Comparison of ENCODE assay signal across 8 mouse cellular contexts in the genomic region with DNA sequence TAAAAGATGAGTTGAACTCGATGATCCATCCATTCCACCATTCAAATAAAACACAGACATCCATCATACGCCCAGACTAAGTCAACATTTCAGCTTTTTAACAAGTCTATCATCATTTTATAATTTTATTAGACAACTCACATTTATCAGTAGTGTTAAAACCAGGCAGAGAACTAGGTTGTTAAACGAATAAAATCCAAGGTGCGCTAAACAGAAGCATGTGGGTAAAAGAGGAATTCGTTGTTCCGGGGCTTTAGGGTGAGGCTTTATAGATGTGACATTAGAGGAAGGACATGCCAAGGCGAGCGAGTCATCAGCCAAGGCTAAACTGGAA. TPM values are rescaled to one million over a fixed set of nuclear protein-coding genes. Genes with fewer than 3 reads are reported as not detected.
DNase-seq lines count a peak whose midpoint lies in the region; ATAC-seq and TF ChIP-seq lines count a peak whose summit lies in the region.

No protein-coding gene starts in this region.

- TF ChIP-seq CTCF in heart, adult 2 months (IDR thresholded peaks at IDR 0.05), result no peak
- TF ChIP-seq CTCF in E14TG2a.4 (conservative IDR thresholded peaks at IDR 0.05; ENCODE audit: low read length), result no peak

- H3K9ac ChIP-seq in heart, adult 2 months (ENCODE audit: low read depth, low read length), result peak overlapping the region; percentile 46; the same call in 1 of the 2 replicates

- 26% methylated on average over 8 of the region's 8 CpGs for WGBS in heart, adult 2 months

- H3K36me3 ChIP-seq in heart, adult 2 months (ENCODE audit: control insufficient read depth, insufficient read depth, low read length), result no peaks in the 10 kb centered on the region
- H3K36me3 ChIP-seq in E14TG2a.4 (ENCODE audit: insufficient read depth, low read length), result no peaks in the 10 kb centered on the region

- H3K4me3 ChIP-seq in heart, adult 2 months, result peak overlapping the region; percentile 60
- peak overlapping the region; percentile 83 for H3K4me3 ChIP-seq in E14TG2a.4 (replicated peaks; ENCODE audit: low read length)

- TF ChIP-seq POLR2A in heart, adult 2 months (IDR thresholded peaks at IDR 0.05; ENCODE audit: insufficient read depth, low read depth, low read length), result no peak

- intact Hi-C loops in heart, adult 2 months (cut with DNase I), result loop anchor here (1.0 to 5.0 kb wide), 3 partner anchors 50 to 169 kb away; a partner anchor contains a TSS
- intact Hi-C loops in heart, postnatal 14 days (cut with DNase I), result no loop called here

- no peaks in the 10 kb centered on the region for H3K79me2 ChIP-seq in heart, adult 2 months (replicated peaks; ENCODE audit: control insufficient read depth, insufficient read depth, low read length)

- no peaks in the 10 kb centered on the region for H3K27me3 ChIP-seq in heart, adult 2 months (ENCODE audit: control insufficient read depth, insufficient read depth, low read length)
- H3K27me3 ChIP-seq in E14TG2a.4 (ENCODE audit: insufficient read depth, low read length), result no peaks in the 10 kb centered on the region

- DNase-seq in heart, adult 2 months, result no peak
- no peak for DNase-seq in heart, postnatal 14 days
- peak; percentile 12 for DNase-seq in lung, postnatal 36 days
- DNase-seq in gastrocnemius, postnatal 10 days, result no peak
- DNase-seq in thymus, postnatal 25 days, result no peak
- no peak for DNase-seq in adrenal gland, adult 8-10 months

- peak; percentile 54 for ATAC-seq in granulocyte monocyte progenitor cell, adult 5-6 weeks (replicated peaks; ENCODE audit: poor library complexity, severe bottlenecking)

- H3K27ac ChIP-seq in heart, adult 2 months, result no peak overlapping the region

- H3K9me3 ChIP-seq in E14TG2a.4 (ENCODE audit: low read length), result no peaks in the 10 kb centered on the region

- no peaks in the 10 kb centered on the region for H3K4me1 ChIP-seq in heart, adult 2 months (ENCODE audit: control insufficient read depth, insufficient read depth, low read length)
- H3K4me1 ChIP-seq in E14TG2a.4 (replicated peaks; ENCODE audit: low read depth, low read length), result 0 out of 2 replicates have a peak, but pooled peaks cover 5% of the 10 kb centered on the region

- no peak for TF ChIP-seq EP300 in heart, adult 2 months (IDR thresholded peaks at IDR 0.05; ENCODE audit: insufficient read depth, low read depth, low read length)

RNA-seq across cellular contexts. Expression of a gene that starts 0.8 kb away (rescaled TPM):
- 10 to 100 TPM; 21.5 to 26.2 TPM for total RNA-seq in heart, adult 2 months (2021)
- 8.0 and 10.1 TPM in 2 replicates for polyA plus RNA-seq in heart, adult 2 months (2012; rRNA removed)
- total RNA-seq in heart, postnatal 14 days (2021), result 10 to 100 TPM; 17.8 to 19.8 TPM
- 48.8 and 68.5 TPM in 2 replicates for total RNA-seq in granulocyte monocyte progenitor cell, adult 5-6 weeks (2014; fragmentation: Nextera tagmentation)
- 32.0 and 38.7 TPM in 2 replicates for total RNA-seq in granulocyte monocyte progenitor cell, adult 5-6 weeks (2017)
- total RNA-seq in gastrocnemius, postnatal 10 days (2021), result 10 to 100 TPM; 23.0 to 26.0 TPM
- total RNA-seq in adrenal gland, adult 8-10 months (2022), result 10 to 100 TPM; 13.3 to 16.3 (median 15.5) TPM

RNA-seq across cellular contexts. Expression of a gene that starts 50.5 kb away (rescaled TPM):
- 10 to 100 TPM in 1 of 2 experiments, 1 to 10 TPM in 1; 7.9 to 12.9 TPM for total RNA-seq in heart, adult 2 months (2021)
- 3.6 and 5.5 TPM in 2 replicates for polyA plus RNA-seq in heart, adult 2 months (2012; rRNA removed)
- total RNA-seq in heart, postnatal 14 days (2021), result 10 to 100 TPM in 1 of 2 experiments, 1 to 10 TPM in 1; 9.5 to 15.4 TPM
- 28.7 and 44.5 TPM in 2 replicates for total RNA-seq in granulocyte monocyte progenitor cell, adult 5-6 weeks (2014; fragmentation: Nextera tagmentation)
- total RNA-seq in granulocyte monocyte progenitor cell, adult 5-6 weeks (2017), result 42.5 and 65.0 TPM in 2 replicates
- 10 to 100 TPM; 17.6 to 18.0 TPM for total RNA-seq in gastrocnemius, postnatal 10 days (2021)
- total RNA-seq in adrenal gland, adult 8-10 months (2022), result 10 to 100 TPM; 19.7 to 34.1 (median 32.8) TPM
